Mouse (Mus musculus): ENCODE data around the gene Zmynd11.

Zmynd11 gene

GRCm38 (mm10) chr13:9656613-9657012 lies 108.5 kb downstream of the Zmynd11 start:
- DNase-seq (ENCODE audit: low read depth), result no peak

DNA sequence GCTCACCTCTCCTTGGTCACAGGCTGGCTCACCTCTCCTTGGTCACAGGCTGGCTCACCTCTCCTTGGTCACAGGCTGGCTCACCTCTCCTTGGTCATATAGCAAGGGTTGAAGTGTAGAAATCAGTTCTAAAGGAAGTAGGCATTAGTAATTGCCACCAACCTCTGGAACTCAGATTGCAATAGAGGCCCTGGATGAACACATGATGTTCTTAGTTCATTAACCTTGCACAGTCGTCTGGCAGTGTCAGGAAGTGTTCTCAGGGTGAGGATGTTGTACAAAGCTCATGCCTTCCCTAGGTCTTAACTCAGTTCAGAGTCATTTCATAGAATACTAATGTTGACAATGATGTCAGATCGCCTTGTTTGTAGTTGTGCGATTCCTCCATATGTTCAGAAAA lies 112.1 kb downstream of the Zmynd11 start:
- DNase-seq (ENCODE audit: low read depth), result no peak

GRCm38 (mm10) chr13:9650580-9650979 lies 114.5 kb downstream of the Zmynd11 start:
- no peak for DNase-seq (ENCODE audit: low read depth)

DNA sequence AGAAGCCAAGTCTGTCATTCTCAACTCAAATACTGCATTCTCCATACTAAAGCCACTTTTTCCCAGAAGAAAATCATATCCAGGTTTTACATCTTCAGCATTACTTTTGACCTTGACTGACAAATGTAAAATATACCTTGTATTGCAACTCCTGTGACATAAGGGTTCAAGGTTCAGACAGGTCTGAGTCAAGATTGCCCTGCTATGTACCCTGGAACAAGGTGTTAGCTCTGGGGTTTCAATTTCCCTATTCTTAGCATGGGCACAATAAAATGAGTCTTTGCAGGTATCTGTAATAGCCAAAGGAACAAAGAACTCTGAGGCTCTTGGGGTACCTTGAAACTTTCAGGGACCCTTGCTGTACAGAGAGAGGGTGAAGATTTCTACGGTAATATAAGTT lies 115.2 kb downstream of the Zmynd11 start:
- DNase-seq (ENCODE audit: low read depth), result no peak

DNA sequence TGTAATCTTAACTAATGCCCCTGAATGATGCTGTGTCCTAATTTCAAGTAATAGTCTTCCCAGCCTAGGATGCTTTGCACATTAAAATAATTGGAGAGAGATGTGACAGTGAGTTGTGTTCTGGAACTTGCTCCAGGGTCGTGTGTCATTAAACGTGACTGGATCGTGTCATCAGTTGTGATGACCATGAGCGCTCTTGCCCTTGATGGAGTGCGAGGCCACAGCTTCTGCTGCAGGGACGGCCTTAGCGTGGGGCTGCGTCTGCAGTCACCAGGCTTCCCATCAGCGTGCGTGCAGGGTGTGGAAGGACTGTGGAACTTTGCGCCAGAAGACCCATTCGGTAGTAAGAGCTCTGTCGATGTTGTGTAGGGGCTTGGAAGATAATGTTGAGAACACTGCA lies 116.4 kb downstream of the Zmynd11 start:
- no peak for DNase-seq (ENCODE audit: low read depth)

- no peak for DNase-seq (ENCODE audit: low read depth)
Measured at GRCm38 (mm10) chr13:9637949-9638348, 127.2 kb downstream of the Zmynd11 start.

- peak; percentile 63 for DNase-seq (ENCODE audit: low read depth)
Measured at GRCm38 (mm10) chr13:9636505-9636904, 128.6 kb downstream of the Zmynd11 start.

DNA sequence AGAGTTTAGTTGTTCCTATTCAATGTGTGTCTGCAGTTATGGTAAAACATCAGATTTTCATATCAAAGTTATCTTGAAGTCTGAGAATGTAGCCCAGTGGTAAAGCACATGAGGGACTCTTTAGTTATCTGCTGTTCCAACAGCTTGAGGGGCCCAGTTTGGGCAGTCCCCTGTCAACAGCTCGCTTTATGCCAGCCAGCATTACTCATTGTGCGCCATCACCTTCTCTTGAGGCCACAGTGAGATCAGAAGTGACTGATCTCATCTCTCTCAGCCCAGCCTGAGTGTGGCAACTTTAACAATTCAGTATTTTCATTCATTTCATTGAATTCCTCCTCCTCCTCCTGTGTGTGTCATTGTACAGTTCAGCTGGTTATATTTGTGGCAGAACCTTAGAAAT lies 129.2 kb downstream of the Zmynd11 start:
- peak; percentile 11 for DNase-seq (ENCODE audit: low read depth)
